In genomic region chr19:12708458-12708857, GRCm38 (mm10) we compare ENCODE assay signal across 31 mouse cellular contexts. TPM values are rescaled to one million over a fixed set of nuclear protein-coding genes. Genes with fewer than 3 reads are reported as not detected.
A peak's percentile ranks its signal among the peaks of the same experiment; 100 is the strongest.
DNase-seq lines count a peak whose midpoint lies in the region; ATAC-seq and TF ChIP-seq lines count a peak whose summit lies in the region.
"Had no signal": no experiment of that assay in that cellular context is flagged by ENCODE, and none has a peak within 500 bp of the region (broad histone marks: within the 10 kb centered on the region; RNA-seq: fewer than 3 reads in every experiment).

No protein-coding gene starts in this region.

- DNase-seq in kidney, postnatal 10 days, result no peak
- DNase-seq in kidney, postnatal 0 days (ENCODE audit: low spot score), result peak; percentile 59
- no peak for DNase-seq in kidney, postnatal 25 days
- peak; percentile 32 for DNase-seq in kidney, postnatal 14 days
- DNase-seq in stomach, postnatal 0 days (ENCODE audit: low spot score), result no peak
- no peak for DNase-seq in layer of hippocampus, adult 9-11 months
- DNase-seq: adrenal gland, adult 8-10 months; adrenal gland, postnatal 25 days; cerebellum, adult 11-12 months; cerebellum, adult 8-10 months; cerebellum, postnatal 10 days; cerebellum, postnatal 36 days; embryo, embryonic 11 days; gastrocnemius, postnatal 25 days; heart, adult 18-20 months; heart, postnatal 10 days; heart, postnatal 36 days had no signal

- TF ChIP-seq CTCF in kidney, postnatal 0 days (IDR thresholded peaks at IDR 0.05; ENCODE audit: low read depth), result no peak
- TF ChIP-seq CTCF in stomach, postnatal 0 days (IDR thresholded peaks at IDR 0.05; ENCODE audit: low read depth), result no peak

- no peak overlapping the region for H3K4me3 ChIP-seq in kidney, embryonic 14.5 days (ENCODE audit: low read length)
- H3K4me3 ChIP-seq in kidney, postnatal 0 days (replicated peaks; ENCODE audit: low read depth, low read length), result no peak overlapping the region
- no peak overlapping the region for H3K4me3 ChIP-seq in stomach, postnatal 0 days (ENCODE audit: low read depth, low read length)
- H3K4me3 ChIP-seq: embryonic facial prominence, embryonic 10.5 days; embryonic facial prominence, embryonic 13.5 days; erythroblast, embryonic 14.5 days; forebrain, embryonic 12.5 days; forebrain, embryonic 15.5 days; heart, embryonic 12.5 days; heart, embryonic 15.5 days; hindbrain, embryonic 10.5 days had no signal

- H3K27ac ChIP-seq in kidney, embryonic 14.5 days (ENCODE audit: low read depth, low read length), result no peak overlapping the region
- H3K27ac ChIP-seq in kidney, postnatal 0 days, result peak overlapping the region; percentile 50
- H3K27ac ChIP-seq in stomach, postnatal 0 days (replicated peaks), result no peak overlapping the region
- H3K27ac ChIP-seq: embryonic facial prominence, embryonic 10.5 days; embryonic facial prominence, embryonic 13.5 days; forebrain, embryonic 12.5 days; forebrain, embryonic 15.5 days; heart, embryonic 15.5 days; hindbrain, embryonic 10.5 days; hindbrain, embryonic 14.5 days had no signal

- H3K9me3 ChIP-seq in kidney, embryonic 14.5 days (ENCODE audit: control insufficient read depth, low read length), result no peaks in the 10 kb centered on the region
- H3K9me3 ChIP-seq in kidney, postnatal 0 days (replicated peaks; ENCODE audit: low read length), result no peaks in the 10 kb centered on the region
- H3K9me3 ChIP-seq in stomach, postnatal 0 days (ENCODE audit: control insufficient read depth, low read length), result no peaks in the 10 kb centered on the region
- H3K9me3 ChIP-seq: embryonic facial prominence, embryonic 10.5 days; embryonic facial prominence, embryonic 13.5 days; forebrain, embryonic 12.5 days; forebrain, embryonic 15.5 days; heart, embryonic 12.5 days; heart, embryonic 15.5 days; hindbrain, embryonic 10.5 days had no signal

- no peak for TF ChIP-seq EP300 in stomach, postnatal 0 days (optimal IDR thresholded peaks at IDR 0.05)

- H3K4me1 ChIP-seq in kidney, embryonic 14.5 days (ENCODE audit: control insufficient read depth, insufficient read depth, low read length), result no peaks in the 10 kb centered on the region
- H3K4me1 ChIP-seq in kidney, postnatal 0 days (replicated peaks; ENCODE audit: insufficient read depth, low read length), result no peaks in the 10 kb centered on the region
- H3K4me1 ChIP-seq in stomach, postnatal 0 days (replicated peaks; ENCODE audit: control insufficient read depth, insufficient read depth), result no peaks in the 10 kb centered on the region
- H3K4me1 ChIP-seq: embryonic facial prominence, embryonic 10.5 days; embryonic facial prominence, embryonic 13.5 days; forebrain, embryonic 12.5 days; forebrain, embryonic 15.5 days; heart, embryonic 12.5 days; heart, embryonic 15.5 days; hindbrain, embryonic 10.5 days had no signal

- no peaks in the 10 kb centered on the region for H3K27me3 ChIP-seq in kidney, embryonic 14.5 days (ENCODE audit: control insufficient read depth, insufficient read depth, low read length)
- H3K27me3 ChIP-seq in kidney, postnatal 0 days (ENCODE audit: insufficient read depth, low read length), result no peaks in the 10 kb centered on the region
- H3K27me3 ChIP-seq in stomach, postnatal 0 days (ENCODE audit: control insufficient read depth, insufficient read depth, low read length), result no peaks in the 10 kb centered on the region
- H3K27me3 ChIP-seq: embryonic facial prominence, embryonic 13.5 days; forebrain, embryonic 12.5 days; forebrain, embryonic 15.5 days; heart, embryonic 12.5 days; heart, embryonic 15.5 days had no signal

- no peak overlapping the region for H3K9ac ChIP-seq in kidney, embryonic 14.5 days (ENCODE audit: low read depth, low read length)
- no peak overlapping the region for H3K9ac ChIP-seq in kidney, postnatal 0 days (ENCODE audit: low read depth, low read length)
- H3K9ac ChIP-seq in stomach, postnatal 0 days (ENCODE audit: low read length), result no peak overlapping the region
- H3K9ac ChIP-seq: embryonic facial prominence, embryonic 13.5 days; forebrain, embryonic 12.5 days; forebrain, embryonic 15.5 days; heart, embryonic 12.5 days; heart, embryonic 15.5 days; hindbrain, embryonic 14.5 days had no signal

- H3K4me2 ChIP-seq in kidney, embryonic 14.5 days (replicated peaks; ENCODE audit: low read depth, low read length), result no peak overlapping the region
- H3K4me2 ChIP-seq in kidney, postnatal 0 days (ENCODE audit: low read length), result no peak overlapping the region
- H3K4me2 ChIP-seq in stomach, postnatal 0 days (replicated peaks; ENCODE audit: low read depth), result no peak overlapping the region
- H3K4me2 ChIP-seq: embryonic facial prominence, embryonic 13.5 days; forebrain, embryonic 12.5 days; forebrain, embryonic 15.5 days; heart, embryonic 12.5 days; heart, embryonic 15.5 days; hindbrain, embryonic 14.5 days had no signal

- H3K36me3 ChIP-seq in kidney, embryonic 14.5 days (ENCODE audit: control insufficient read depth, insufficient read depth, low read length), result no peaks in the 10 kb centered on the region
- no peaks in the 10 kb centered on the region for H3K36me3 ChIP-seq in kidney, postnatal 0 days (ENCODE audit: insufficient read depth, low read length)
- no peaks in the 10 kb centered on the region for H3K36me3 ChIP-seq in stomach, postnatal 0 days (ENCODE audit: control insufficient read depth, insufficient read depth, low read length)
- H3K36me3 ChIP-seq: embryonic facial prominence, embryonic 10.5 days; embryonic facial prominence, embryonic 13.5 days; forebrain, embryonic 12.5 days; forebrain, embryonic 15.5 days; heart, embryonic 12.5 days; heart, embryonic 15.5 days; hindbrain, embryonic 10.5 days had no signal

- WGBS in kidney, embryonic 14.5 days, result 42% methylated on average over 2 of the region's 2 CpGs
- WGBS in kidney, postnatal 0 days, result 43% methylated on average over 2 of the region's 2 CpGs
- WGBS in stomach, postnatal 0 days, result 52% methylated on average over 2 of the region's 2 CpGs

- ATAC-seq in kidney, embryonic 14.5 days (ENCODE audit: low FRiP score, low TSS enrichment), result peak; percentile 77; the same call in 1 of the 2 replicates
- ATAC-seq in kidney, postnatal 0 days (replicated peaks; ENCODE audit: low FRiP score, low read depth), result peak; percentile 91
- peak; percentile 38; the same call in 1 of the 2 replicates for ATAC-seq in stomach, postnatal 0 days (ENCODE audit: low FRiP score, low TSS enrichment)
- ATAC-seq: activated CD4-positive, CD25-positive, alpha-beta regulatory T cell, adult 4 months; forebrain, embryonic 15.5 days had no signal

RNA-seq across cellular contexts. Expression of gene Keg1, which starts 12.9 kb away (rescaled TPM):
- 19.3 and 29.0 TPM in 2 replicates for polyA plus RNA-seq in kidney, embryonic 14.5 days (2014; fragmentation: Nextera tagmentation; extraction: Ambion mirVana)
- polyA plus RNA-seq in kidney, postnatal 0 days (2015; fragmentation: Nextera tagmentation; extraction: Ambion mirVana), result 138 and 140 TPM in 2 replicates
- polyA plus RNA-seq in stomach, postnatal 0 days (2015; fragmentation: Nextera tagmentation; extraction: Ambion mirVana), result not detected in 2 replicates
- polyA plus RNA-seq: activated CD4-positive, CD25-positive, alpha-beta regulatory T cell, adult 4 months; brain, embryonic 14.5 days; cortical plate, adult 2 months; embryonic facial prominence, embryonic 10.5 days; embryonic facial prominence, embryonic 13.5 days; erythroblast, embryonic 14.5 days; forebrain, embryonic 12.5 days; forebrain, embryonic 15.5 days; heart, embryonic 12.5 days; heart, embryonic 15.5 days; hindbrain, embryonic 10.5 days; hindbrain, embryonic 14.5 days had no signal

RNA-seq across cellular contexts. Expression of gene Olfr1443, which starts 30.5 kb away (rescaled TPM):
- not detected in 2 replicates for polyA plus RNA-seq in kidney, embryonic 14.5 days (2014; fragmentation: Nextera tagmentation; extraction: Ambion mirVana)
- not detected in 2 replicates for polyA plus RNA-seq in kidney, postnatal 0 days (2015; fragmentation: Nextera tagmentation; extraction: Ambion mirVana)
- polyA plus RNA-seq in stomach, postnatal 0 days (2015; fragmentation: Nextera tagmentation; extraction: Ambion mirVana), result not detected in 2 replicates
- polyA plus RNA-seq: activated CD4-positive, CD25-positive, alpha-beta regulatory T cell, adult 4 months; brain, embryonic 14.5 days; cortical plate, adult 2 months; embryonic facial prominence, embryonic 10.5 days; embryonic facial prominence, embryonic 13.5 days; erythroblast, embryonic 14.5 days; forebrain, embryonic 12.5 days; forebrain, embryonic 15.5 days; gonadal fat pad, adult 2 months; heart, embryonic 12.5 days; heart, embryonic 15.5 days; hindbrain, embryonic 10.5 days; hindbrain, embryonic 14.5 days had no signal

RNA-seq across cellular contexts. Expression of gene Olfr1442, which starts 38.2 kb away (rescaled TPM):
- not detected in 2 replicates for polyA plus RNA-seq in kidney, embryonic 14.5 days (2014; fragmentation: Nextera tagmentation; extraction: Ambion mirVana)
- polyA plus RNA-seq in kidney, postnatal 0 days (2015; fragmentation: Nextera tagmentation; extraction: Ambion mirVana), result 0.11 and 0.18 TPM in 2 replicates
- polyA plus RNA-seq in stomach, postnatal 0 days (2015; fragmentation: Nextera tagmentation; extraction: Ambion mirVana), result not detected in 2 replicates
- polyA plus RNA-seq: activated CD4-positive, CD25-positive, alpha-beta regulatory T cell, adult 4 months; brain, embryonic 14.5 days; cortical plate, adult 2 months; embryonic facial prominence, embryonic 10.5 days; embryonic facial prominence, embryonic 13.5 days; erythroblast, embryonic 14.5 days; forebrain, embryonic 12.5 days; forebrain, embryonic 15.5 days; heart, embryonic 12.5 days; heart, embryonic 15.5 days; hindbrain, embryonic 10.5 days; hindbrain, embryonic 14.5 days had no signal

RNA-seq across cellular contexts. Expression of gene Cntf, which starts 57.0 kb away (rescaled TPM):
- polyA plus RNA-seq in kidney, embryonic 14.5 days (2014; fragmentation: Nextera tagmentation; extraction: Ambion mirVana), result 0.37 and 2.3 TPM in 2 replicates
- polyA plus RNA-seq in kidney, postnatal 0 days (2015; fragmentation: Nextera tagmentation; extraction: Ambion mirVana), result 4.9 TPM in 2 replicates
- 0.55 and 0.61 TPM in 2 replicates for polyA plus RNA-seq in stomach, postnatal 0 days (2015; fragmentation: Nextera tagmentation; extraction: Ambion mirVana)

Comparison
In these comparisons a context has a peak if more than half of its experiments do, and no peak if none do; other contexts are left out.
1. DNase-seq: peak in kidney, postnatal 0 days (single experiment) and kidney, postnatal 14 days (single experiment); none in kidney, postnatal 10 days (single experiment), kidney, postnatal 25 days (0 of 2), stomach, postnatal 0 days (single experiment) and layer of hippocampus, adult 9-11 months (single experiment).
2. ATAC-seq: peak in every context shown above with its lines; median percentile 91 in kidney, postnatal 0 days; 77 in kidney, embryonic 14.5 days; 38 in stomach, postnatal 0 days.
3. RNA of gene Keg1, which starts 12.9 kb away (polyA plus RNA-seq): 138 to 140 TPM in kidney, postnatal 0 days and 19.3 to 29.0 TPM in kidney, embryonic 14.5 days; not detected in stomach, postnatal 0 days; every median in the first group is over 10 times any median in the second.